In the genomic region with DNA sequence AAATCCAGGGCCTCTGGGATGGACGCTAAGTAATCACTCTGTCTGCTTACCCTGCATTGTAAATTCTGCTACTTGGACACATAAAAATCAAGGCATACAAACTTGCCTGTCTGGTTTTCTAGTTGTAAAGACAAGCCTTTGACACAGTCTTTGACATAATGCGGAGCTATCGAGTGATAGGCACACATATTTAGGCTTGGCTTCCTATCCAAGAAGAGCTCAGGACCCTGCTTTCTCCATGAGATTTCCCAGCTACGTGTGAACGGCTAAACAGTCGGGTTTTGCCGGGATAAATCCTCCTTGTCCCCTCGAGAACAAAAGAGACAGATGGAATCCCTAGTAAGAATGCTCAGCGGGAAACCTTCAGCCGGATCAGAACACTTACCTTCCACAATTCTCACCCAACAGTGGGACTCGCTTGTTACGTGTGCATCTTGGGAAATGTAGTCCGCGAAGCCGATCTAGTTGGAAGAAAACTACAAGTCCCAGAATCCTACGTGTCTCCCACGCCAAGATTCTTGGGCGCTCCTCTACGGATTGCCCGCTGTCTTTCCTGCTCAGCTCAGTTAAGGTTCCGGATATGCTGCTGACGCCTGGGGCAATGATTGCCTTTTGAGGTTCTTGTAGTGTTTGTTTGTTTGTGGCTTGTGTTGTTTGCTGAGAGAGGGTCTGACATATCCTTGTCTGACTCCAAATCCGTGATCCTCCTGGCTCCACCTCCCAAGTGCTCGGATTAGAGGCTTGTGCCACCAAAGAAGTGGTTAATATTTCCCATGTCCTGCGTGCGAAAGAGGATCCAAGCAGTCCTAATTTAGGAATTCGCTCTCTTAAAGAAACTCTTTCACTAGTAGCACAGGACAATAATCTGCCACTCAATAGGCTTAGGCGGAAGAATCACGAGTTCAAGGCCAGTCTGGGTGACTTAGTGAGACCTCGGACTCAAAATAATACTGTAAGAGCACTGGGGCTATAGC, we compare ENCODE assay signal across 7 mouse cellular contexts. TPM values are rescaled to one million over a fixed set of nuclear protein-coding genes. Genes with fewer than 3 reads are reported as not detected.
DNase-seq lines count a peak whose midpoint lies in the region; ATAC-seq lines count a peak whose summit lies in the region.

Gene Sirt4, minus strand, starts transcription at position 779 of the 974 bp plus-strand sequence.

- ATAC-seq in intestine, embryonic 14.5 days (replicated peaks; ENCODE audit: low FRiP score, low TSS enrichment, low read depth) = peak; percentile 76

- H3K9me3 ChIP-seq in intestine, embryonic 14.5 days (ENCODE audit: control insufficient read depth, low read length) = no peaks in the 10 kb centered on the region

- no peaks in the 10 kb centered on the region for H3K36me3 ChIP-seq in intestine, embryonic 14.5 days (ENCODE audit: control insufficient read depth, insufficient read depth, low read length)

- H3K27me3 ChIP-seq in intestine, embryonic 14.5 days (replicated peaks; ENCODE audit: control insufficient read depth, insufficient read depth, low read length) = no peaks in the 10 kb centered on the region

- peak within 1 kb of the TSS; percentile 65 for H3K27ac ChIP-seq in intestine, embryonic 14.5 days (ENCODE audit: low read depth)

- peak within 1 kb of the TSS; percentile 70 for H3K4me2 ChIP-seq in intestine, embryonic 14.5 days (ENCODE audit: low read length)

- DNase-seq in adrenal gland, adult 8-10 months = peak; percentile 84
- peak; percentile 97 for DNase-seq in embryo, embryonic 11 days
- DNase-seq in gastrocnemius, postnatal 25 days = peak; percentile 85
- DNase-seq in intestine, embryonic 14.5 days (ENCODE audit: low spot score) = peak; percentile 83
- DNase-seq in left cerebral cortex, postnatal 14 days (ENCODE audit: low spot score in 2 of 2) = peak; percentile 88 to 97
- peak; percentile 93 for DNase-seq in mesoderm, embryonic 11.5 days (ENCODE audit: low read depth, low spot score)
- peak; percentile 71 for DNase-seq in spleen, adult 12 weeks (ENCODE audit: low spot score)

- WGBS in intestine, embryonic 14.5 days = 8% methylated on average over 30 of the region's 30 CpGs

- H3K4me1 ChIP-seq in intestine, embryonic 14.5 days (replicated peaks; ENCODE audit: control insufficient read depth, insufficient read depth, low read length) = peaks cover 7% of the 10 kb centered on the region

- H3K4me3 ChIP-seq in intestine, embryonic 14.5 days (ENCODE audit: low read depth, low read length) = peak within 1 kb of the TSS; percentile 57

- intact Hi-C loops in left cerebral cortex, postnatal 14 days (cut with DNase I) = no loop called here

- H3K9ac ChIP-seq in intestine, embryonic 14.5 days (ENCODE audit: low read length) = peak within 1 kb of the TSS; percentile 58

RNA-seq across cellular contexts. Expression of gene Sirt4, which starts in this region (rescaled TPM):
- 10 to 100 TPM; 24.6 to 53.8 (median 41.2) TPM for total RNA-seq in adrenal gland, adult 8-10 months (2022)
- total RNA-seq in gastrocnemius, postnatal 25 days (2021) = 10 to 100 TPM; 13.8 to 14.1 TPM
- 15.2 and 21.5 TPM in 2 replicates for polyA plus RNA-seq in intestine, embryonic 14.5 days (2014; fragmentation: Nextera tagmentation; extraction: Ambion mirVana)
- total RNA-seq in left cerebral cortex, postnatal 14 days (2021) = 10 to 100 TPM; 27.4 to 27.7 TPM

Comparison
In these comparisons a context has a peak if more than half of its experiments do, and no peak if none do; other contexts are left out.
1. Peak in every context shown above with its lines: DNase-seq, ATAC-seq, H3K4me3 ChIP-seq and H3K27ac ChIP-seq.